Mouse (Mus musculus) limb, embryonic 13.5 days (tissue): ENCODE results near the gene Erbin. TPM values are rescaled to one million over a fixed set of nuclear protein-coding genes. Genes with fewer than 3 reads are reported as not detected.

Experiments used
- ATAC-seq: fragments of 200-750 bp; cut with Nextera tagmentation; 2 replicates; pipeline ENCODE4 v1.8.0; 2017; ENCODE audit warnings: low read depth, moderate number of reproducible peaks, moderate TSS enrichment; ENCODE audit not compliant: low FRiP score
- H3K27ac ChIP-seq: fragments of 300-500 bp; sonication (generic); 2 replicates; pipeline ENCODE4 v1.5.1; 2015; ENCODE audit warnings: inconsistent platforms, mild to moderate bottlenecking, moderate library complexity
- H3K27me3 ChIP-seq: fragments of 300-500 bp; sonication (generic); 2 replicates; pipeline ENCODE4 v1.6.1; 2015; ENCODE audit warnings: mild to moderate bottlenecking, inconsistent platforms
- H3K36me3 ChIP-seq: fragments of 300-500 bp; sonication (generic); 2 replicates; pipeline ENCODE4 v1.6.1; 2015; ENCODE audit warnings: inconsistent platforms, mild to moderate bottlenecking, moderate library complexity
- H3K4me1 ChIP-seq: fragments of 300-500 bp; sonication (generic); 2 replicates; pipeline ENCODE4 v1.6.1; 2015; ENCODE audit warnings: inconsistent platforms
- H3K4me2 ChIP-seq: fragments of 300-500 bp; sonication (generic); replicated peaks from 2 replicates; pipeline ENCODE4 v1.6.1; 2015; ENCODE audit warnings: inconsistent platforms, mild to moderate bottlenecking, moderate library complexity
- H3K4me3 ChIP-seq: fragments of 300-500 bp; sonication (generic); 2 replicates; pipeline ENCODE4 v1.5.1; 2015; ENCODE audit warnings: moderate library complexity, mild to moderate bottlenecking, inconsistent platforms
- H3K9ac ChIP-seq: fragments of 300-500 bp; sonication (generic); 2 replicates; pipeline ENCODE4 v1.6.1; 2015; ENCODE audit warnings: mild to moderate bottlenecking, inconsistent platforms
- H3K9me3 ChIP-seq: fragments of 300-500 bp; sonication (generic); 2 replicates; pipeline ENCODE4 v1.6.1; 2016; ENCODE audit warnings: inconsistent platforms
- whole genome bisulfite sequencing: fragments of 180-500 bp; shearing (Covaris S2); methylation state at CpG from one replicate; pipeline ENCODE4 v1.1.7; 2015; 5-methylcytosine and 5-hydroxymethylcytosine counted together
- polyA plus RNA-seq: library from polyadenylated mRNA; unstranded; fragments of >200 nt; fragmentation: Nextera tagmentation; extraction: Ambion mirVana; gene quantifications from 2 replicates; pipeline ENCODE4 v1.2.1, GENCODE M21; 2015

The Erbin gene
- polyA plus RNA-seq, 1 experiment from 2014 or later: 21.8 TPM

DNA sequence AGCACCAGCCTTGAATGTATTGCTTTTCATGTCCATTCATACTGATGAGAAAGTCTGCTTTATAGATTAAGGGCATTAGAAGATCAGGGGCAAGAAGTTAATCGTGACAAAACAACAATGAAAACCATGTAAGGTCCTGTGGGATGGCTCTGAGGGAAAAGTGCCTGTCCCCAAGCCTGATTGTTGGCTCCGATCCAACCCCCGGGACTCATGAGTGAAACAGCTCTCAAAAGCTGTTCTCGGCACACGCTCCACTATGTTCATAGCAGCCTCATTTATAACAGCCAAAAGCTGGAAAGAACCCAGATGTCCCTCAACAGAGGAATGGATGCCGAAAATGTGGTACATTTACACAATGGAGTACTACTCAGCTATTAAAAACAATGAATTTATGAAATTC is 4.3 kb upstream of the Erbin start:
- H3K4me1 ChIP-seq: peaks cover 24% of the 10 kb centered on the region
- WGBS: 72% methylated on average over 6 of the region's 6 CpGs
- H3K27me3 ChIP-seq: no peaks in the 10 kb centered on the region
- H3K4me3 ChIP-seq: no peak overlapping the region
- H3K4me2 ChIP-seq: no peak overlapping the region
- no peak for ATAC-seq
- no peaks in the 10 kb centered on the region for H3K36me3 ChIP-seq
- H3K9ac ChIP-seq: no peak overlapping the region
- no peak overlapping the region for H3K27ac ChIP-seq
- H3K9me3 ChIP-seq: no peaks in the 10 kb centered on the region

GRCm38 (mm10) chr13:103923402-103924065 is 3.2 kb upstream of the Erbin start:
- WGBS: 63% methylated on average over 6 of the region's 6 CpGs
- no peaks in the 10 kb centered on the region for H3K9me3 ChIP-seq
- no peak overlapping the region for H3K9ac ChIP-seq
- no peaks in the 10 kb centered on the region for H3K27me3 ChIP-seq
- no peak for ATAC-seq
- H3K27ac ChIP-seq: no peak overlapping the region
- no peak overlapping the region for H3K4me2 ChIP-seq
- peaks cover 25% of the 10 kb centered on the region for H3K4me1 ChIP-seq
- H3K36me3 ChIP-seq: no peaks in the 10 kb centered on the region
- H3K4me3 ChIP-seq: no peak overlapping the region

- Histone ChIP-seq H3K4me1 (peaks cover 31% of the 10 kb centered on the region), H3K4me3 (peak overlapping the region; percentile 91), H3K4me2 (peak overlapping the region; percentile 78), H3K36me3 (no peaks in the 10 kb centered on the region), H3K27me3 (no peaks in the 10 kb centered on the region), H3K9ac (peak overlapping the region; percentile 100), H3K27ac (peak overlapping the region; percentile 100), H3K9me3 (no peaks in the 10 kb centered on the region)
- ATAC-seq: no peak
- 11% methylated on average over 11 of the region's 11 CpGs for WGBS
These were observed 1.6 kb upstream of the Erbin start for GRCm38 (mm10) chr13:103921831-103922380.

DNA sequence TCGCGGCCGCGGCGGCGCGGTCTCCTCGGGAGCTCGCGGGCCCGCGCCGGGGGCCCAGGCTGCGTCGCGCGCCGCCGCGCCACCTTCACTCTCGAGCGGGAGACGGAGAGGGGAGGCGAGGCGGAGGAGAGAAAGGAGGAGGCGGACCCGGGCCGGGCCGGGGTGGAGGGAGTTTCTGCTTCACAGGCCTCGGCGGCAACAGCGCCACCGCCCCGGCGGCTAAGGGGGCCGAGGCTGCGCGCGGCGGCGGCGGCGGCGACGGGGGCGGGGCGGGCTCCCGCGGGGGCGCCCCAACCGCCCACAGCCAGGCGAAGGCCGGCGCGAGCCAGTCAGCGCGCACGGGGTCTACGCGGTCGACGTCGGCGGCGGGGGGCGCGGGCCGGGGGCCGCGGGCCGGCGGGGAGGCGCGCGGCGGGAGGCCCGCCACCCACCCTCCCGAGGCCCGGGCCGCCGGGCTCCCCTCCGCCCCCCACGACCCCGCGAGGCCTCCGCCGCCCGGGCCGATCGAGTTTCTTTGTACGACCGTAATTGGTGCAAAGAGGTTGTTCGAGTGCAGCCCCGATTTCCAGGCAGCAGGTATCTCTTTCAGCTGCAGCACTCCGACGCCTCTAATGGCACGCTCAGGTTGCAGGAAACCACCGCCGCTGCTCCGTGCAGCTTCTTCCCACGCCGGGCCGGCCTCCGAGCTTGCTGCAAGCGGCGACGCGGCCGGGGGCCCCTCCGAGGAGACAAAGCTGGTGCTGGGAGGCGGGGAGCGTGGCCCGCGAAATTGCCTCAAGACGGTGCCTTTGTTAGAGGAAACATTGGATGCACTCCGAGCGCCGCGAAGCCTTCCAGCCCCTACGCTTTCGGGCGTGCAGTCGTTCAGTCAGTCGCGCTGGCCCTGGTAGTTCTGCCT is 868 bp upstream of the Erbin start:
- under 1% methylated on average over 81 of the region's 125 CpGs for WGBS
- peak overlapping the region; percentile 100 for H3K27ac ChIP-seq
- H3K27me3 ChIP-seq: no peaks in the 10 kb centered on the region
- H3K4me2 ChIP-seq: peak overlapping the region; percentile 78
- H3K9ac ChIP-seq: peak overlapping the region; percentile 100
- peaks cover 38% of the 10 kb centered on the region for H3K4me1 ChIP-seq
- no peaks in the 10 kb centered on the region for H3K36me3 ChIP-seq
- H3K9me3 ChIP-seq: no peaks in the 10 kb centered on the region
- ATAC-seq: peak; percentile 92
- H3K4me3 ChIP-seq: peak overlapping the region; percentile 91

DNA sequence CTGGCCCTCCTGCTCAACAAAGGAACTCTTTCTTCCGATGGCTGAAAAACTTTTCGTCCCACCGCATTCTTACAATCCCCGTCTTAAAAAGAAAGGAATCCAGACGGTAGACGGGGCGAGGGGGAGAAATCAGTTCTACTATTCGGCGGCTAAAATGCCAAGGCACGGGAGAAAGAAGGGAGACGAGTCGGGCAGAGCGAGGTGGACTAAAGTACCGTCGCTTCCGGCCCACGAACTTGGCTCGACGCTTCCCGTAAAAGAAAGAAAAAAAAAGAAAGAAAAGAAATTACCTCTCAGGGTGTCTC is 406 bp downstream of the Erbin start:
- H3K9me3 ChIP-seq: no peaks in the 10 kb centered on the region
- H3K4me3 ChIP-seq: peak overlapping the region; percentile 91
- no peaks in the 10 kb centered on the region for H3K27me3 ChIP-seq
- no peak for ATAC-seq
- H3K9ac ChIP-seq: peak overlapping the region; percentile 100
- H3K27ac ChIP-seq: peak overlapping the region; percentile 100
- no peaks in the 10 kb centered on the region for H3K36me3 ChIP-seq
- H3K4me1 ChIP-seq: peaks cover 44% of the 10 kb centered on the region
- 0% methylated on average over 18 of the region's 20 CpGs for WGBS
- peak overlapping the region; percentile 78 for H3K4me2 ChIP-seq

DNA sequence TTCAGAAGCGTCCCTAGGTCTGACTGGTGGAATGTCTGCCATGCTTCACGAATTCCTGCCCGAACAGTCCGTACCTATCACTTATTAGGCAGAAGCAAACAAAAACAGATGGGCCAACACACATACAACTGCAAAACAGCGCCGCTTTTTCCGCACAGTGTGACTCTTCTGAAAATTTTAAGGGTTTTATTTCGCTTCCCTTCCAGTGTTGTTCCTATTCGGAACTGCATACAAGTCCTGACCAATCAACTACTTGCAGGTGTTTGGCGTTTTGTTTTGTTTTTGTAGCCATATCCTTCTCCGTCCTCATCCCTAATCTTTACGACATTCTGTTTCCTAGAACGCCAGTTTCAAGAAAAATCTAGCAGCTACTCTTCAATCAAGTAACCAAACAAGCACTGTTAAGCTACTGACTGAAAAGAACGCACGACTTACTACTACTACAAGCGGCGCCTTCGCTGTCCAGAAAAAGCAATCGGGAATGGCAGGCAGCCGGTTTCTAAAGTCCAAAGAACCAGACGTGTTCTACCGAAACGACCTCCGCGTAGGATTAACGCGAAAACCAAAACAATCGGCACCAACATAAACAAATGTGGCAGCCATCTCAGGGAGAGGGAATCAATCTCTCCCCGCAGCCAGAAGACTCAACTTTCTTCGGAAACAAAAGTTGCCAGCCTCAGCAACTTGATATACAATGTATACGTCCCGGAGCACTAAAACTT is 919 bp downstream of the Erbin start:
- H3K27me3 ChIP-seq: no peaks in the 10 kb centered on the region
- H3K27ac ChIP-seq: peak overlapping the region; percentile 100
- H3K36me3 ChIP-seq: no peaks in the 10 kb centered on the region
- H3K9ac ChIP-seq: peak overlapping the region; percentile 100
- no peaks in the 10 kb centered on the region for H3K9me3 ChIP-seq
- no peak for ATAC-seq
- H3K4me2 ChIP-seq: peak overlapping the region; percentile 78
- H3K4me3 ChIP-seq: peak overlapping the region; percentile 91
- H3K4me1 ChIP-seq: peaks cover 46% of the 10 kb centered on the region
- WGBS: under 1% methylated on average over 32 of the region's 32 CpGs

DNA sequence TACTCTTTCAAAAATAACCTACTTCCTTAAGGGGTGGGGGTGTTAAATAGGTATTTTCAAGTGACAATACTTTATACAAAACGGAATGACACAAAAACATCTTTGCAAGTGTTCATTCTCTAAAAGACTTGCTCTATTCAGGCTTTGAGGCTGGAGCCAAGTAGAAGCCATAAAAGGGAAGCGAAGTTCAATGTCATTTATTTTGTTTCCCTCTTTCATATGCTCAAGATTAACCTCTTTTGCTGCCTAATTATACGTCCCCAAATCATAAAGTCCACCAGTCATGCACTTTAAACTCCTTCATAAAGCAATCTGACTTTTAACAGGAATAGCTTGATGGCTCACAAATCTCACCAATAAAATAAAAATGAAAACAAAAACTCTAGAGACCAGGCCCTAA is 1.9 kb downstream of the Erbin start:
- 18% methylated on average over 3 of the region's 3 CpGs for WGBS
- H3K9ac ChIP-seq: peak overlapping the region; percentile 100
- no peaks in the 10 kb centered on the region for H3K36me3 ChIP-seq
- peak overlapping the region; percentile 91 for H3K4me3 ChIP-seq
- no peaks in the 10 kb centered on the region for H3K27me3 ChIP-seq
- H3K4me2 ChIP-seq: peak overlapping the region; percentile 78
- no peak overlapping the region for H3K27ac ChIP-seq
- H3K4me1 ChIP-seq: peaks cover 41% of the 10 kb centered on the region
- ATAC-seq: no peak
- H3K9me3 ChIP-seq: no peaks in the 10 kb centered on the region

GRCm38 (mm10) chr13:103914114-103914736 is 6.1 kb downstream of the Erbin start:
- no peak overlapping the region for H3K4me2 ChIP-seq
- H3K27ac ChIP-seq: no peak overlapping the region
- H3K9me3 ChIP-seq: no peaks in the 10 kb centered on the region
- 73% methylated on average over 4 of the region's 4 CpGs for WGBS
- H3K27me3 ChIP-seq: no peaks in the 10 kb centered on the region
- peaks cover 28% of the 10 kb centered on the region for H3K4me1 ChIP-seq
- no peaks in the 10 kb centered on the region for H3K36me3 ChIP-seq
- H3K4me3 ChIP-seq: no peak overlapping the region
- H3K9ac ChIP-seq: no peak overlapping the region
- no peak for ATAC-seq

DNA sequence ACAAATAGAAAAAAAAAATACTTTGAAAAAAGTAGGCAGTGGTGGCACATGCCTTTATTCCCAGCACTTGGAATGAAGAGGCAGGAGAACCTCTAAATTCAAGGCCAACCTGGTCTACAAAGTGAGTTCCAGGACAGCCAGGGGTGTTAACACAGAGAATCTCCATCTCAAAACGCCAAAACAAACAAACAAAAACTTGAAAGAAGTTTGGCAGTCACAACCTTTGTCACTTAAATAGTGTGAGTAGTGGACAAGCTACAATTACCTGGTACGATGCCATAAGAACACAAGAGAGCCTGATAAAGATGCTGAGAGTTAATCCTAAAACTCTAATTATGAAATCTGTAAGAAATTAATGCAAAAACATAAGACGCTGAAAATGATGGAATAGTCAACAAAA is 8.0 kb downstream of the Erbin start:
- H3K9me3 ChIP-seq: no peaks in the 10 kb centered on the region
- no peak overlapping the region for H3K9ac ChIP-seq
- no peak overlapping the region for H3K27ac ChIP-seq
- H3K36me3 ChIP-seq: no peaks in the 10 kb centered on the region
- H3K4me2 ChIP-seq: no peak overlapping the region
- H3K4me3 ChIP-seq: no peak overlapping the region
- ATAC-seq: no peak
- no peaks in the 10 kb centered on the region for H3K27me3 ChIP-seq
- 81% methylated on average over 3 of the region's 3 CpGs for WGBS
- peaks cover 20% of the 10 kb centered on the region for H3K4me1 ChIP-seq

- Histone ChIP-seq H3K27ac (no peak overlapping the region), H3K4me1 (peaks cover 8% of the 10 kb centered on the region), H3K27me3 (no peaks in the 10 kb centered on the region), H3K9ac (no peak overlapping the region), H3K9me3 (no peaks in the 10 kb centered on the region), H3K4me2 (no peak overlapping the region), H3K4me3 (no peak overlapping the region), H3K36me3 (no peaks in the 10 kb centered on the region)
- ATAC-seq: no peak
- WGBS: 89% methylated on average over 1 of the region's 1 CpGs
These were observed 9.7 kb downstream of the Erbin start for GRCm38 (mm10) chr13:103910598-103910997.

DNA sequence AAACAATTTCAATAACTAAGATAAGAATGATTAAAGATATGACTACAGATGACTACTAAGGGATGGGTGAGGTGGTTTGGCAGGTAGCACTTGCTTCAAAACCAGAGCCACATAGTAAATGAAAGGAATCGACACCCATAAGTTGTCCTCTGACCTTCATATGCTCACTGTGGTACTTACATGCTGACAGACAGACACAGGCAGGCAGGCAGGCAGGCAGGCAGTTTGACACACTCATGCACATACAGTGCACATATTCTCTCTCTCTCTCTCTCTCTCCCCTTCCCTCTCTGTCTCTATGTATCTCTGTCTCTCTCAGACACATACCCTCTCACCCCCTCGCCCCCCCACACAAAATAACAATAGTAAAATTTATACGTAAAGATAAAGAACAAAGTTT is 10.4 kb downstream of the Erbin start:
- H3K4me3 ChIP-seq: no peak overlapping the region
- H3K27me3 ChIP-seq: no peaks in the 10 kb centered on the region
- H3K36me3 ChIP-seq: no peaks in the 10 kb centered on the region
- H3K9me3 ChIP-seq: no peaks in the 10 kb centered on the region
- no peak overlapping the region for H3K4me2 ChIP-seq
- peaks cover 7% of the 10 kb centered on the region for H3K4me1 ChIP-seq
- no peak overlapping the region for H3K9ac ChIP-seq
- no peak for ATAC-seq
- H3K27ac ChIP-seq: no peak overlapping the region
- 72% methylated on average over 3 of the region's 3 CpGs for WGBS
